Mouse (Mus musculus) forebrain, embryonic 10.5 days (tissue): ENCODE results near the gene Hmgn3. TPM values are rescaled to one million over a fixed set of nuclear protein-coding genes. Genes with fewer than 3 reads are reported as not detected.

Experiments used
- DNase-seq: peaks from one replicate; pipeline ENCODE4 v3.0.0-alpha.2; 2017; ENCODE audit warnings: low spot score; ENCODE audit errors: extremely low spot score
- H3K27ac ChIP-seq: fragments of 300-500 bp; sonication (generic); 2 replicates; pipeline ENCODE4 v1.5.1; 2016; ENCODE audit warnings: mild to moderate bottlenecking
- H3K27me3 ChIP-seq: fragments of 300-500 bp; sonication (generic); 2 replicates; pipeline ENCODE4 v1.6.1; 2016; ENCODE audit warnings: mild to moderate bottlenecking; ENCODE audit not compliant: poor library complexity, severe bottlenecking
- H3K36me3 ChIP-seq: fragments of 300-500 bp; sonication (generic); replicated peaks from 2 replicates; pipeline ENCODE4 v1.6.1; 2016; ENCODE audit warnings: mild to moderate bottlenecking, moderate library complexity
- H3K4me1 ChIP-seq: fragments of 300-500 bp; sonication (generic); 2 replicates; pipeline ENCODE4 v1.6.1; 2016
- H3K4me3 ChIP-seq: fragments of 300-500 bp; sonication (generic); 2 replicates; pipeline ENCODE4 v1.5.1; 2016; ENCODE audit warnings: mild to moderate bottlenecking, moderate library complexity
- H3K9me3 ChIP-seq: fragments of 300-500 bp; sonication (generic); 2 replicates; pipeline ENCODE4 v1.6.1; 2016; ENCODE audit warnings: mild to moderate bottlenecking, moderate library complexity
- WGBS: fragments of 180-500 bp; shearing (Covaris S2); methylation state at CpG from one replicate; pipeline ENCODE4 v1.1.7; 2016; 5-methylcytosine and 5-hydroxymethylcytosine counted together
- polyA plus RNA-seq: library from polyadenylated mRNA; unstranded; fragments of >200 nt; fragmentation: Nextera tagmentation; extraction: Ambion mirVana; gene quantifications from 2 replicates; pipeline ENCODE4 v1.2.1, GENCODE M21; 2016

Hmgn3 gene
- polyA plus RNA-seq, 1 experiment from 2014 or later, result 160 TPM

GRCm38 (mm10) chr9:83094649-83095336 is 51.7 kb downstream of the Hmgn3 start:
- no peaks in the 10 kb centered on the region for H3K9me3 ChIP-seq
- H3K27ac ChIP-seq, result no peak overlapping the region
- DNase-seq, result no peak
- H3K4me1 ChIP-seq, result peaks cover 27% of the 10 kb centered on the region
- 85% methylated on average over 3 of the region's 3 CpGs for WGBS
- no peak overlapping the region for H3K4me3 ChIP-seq
- no peaks in the 10 kb centered on the region for H3K27me3 ChIP-seq
- no peaks in the 10 kb centered on the region for H3K36me3 ChIP-seq

GRCm38 (mm10) chr9:83083790-83084469 is 62.6 kb downstream of the Hmgn3 start:
- H3K9me3 ChIP-seq, result no peaks in the 10 kb centered on the region
- no peak for DNase-seq
- H3K4me3 ChIP-seq, result no peak overlapping the region
- peaks cover 8% of the 10 kb centered on the region for H3K4me1 ChIP-seq
- H3K36me3 ChIP-seq, result no peaks in the 10 kb centered on the region
- no peak overlapping the region for H3K27ac ChIP-seq
- 73% methylated on average over 7 of the region's 7 CpGs for WGBS
- H3K27me3 ChIP-seq, result no peaks in the 10 kb centered on the region

GRCm38 (mm10) chr9:83083091-83083490 is 63.4 kb downstream of the Hmgn3 start:
- Histone ChIP-seq H3K27me3 (no peaks in the 10 kb centered on the region), H3K4me3 (no peak overlapping the region), H3K9me3 (no peaks in the 10 kb centered on the region), H3K4me1 (peaks cover 8% of the 10 kb centered on the region), H3K27ac (no peak overlapping the region), H3K36me3 (no peaks in the 10 kb centered on the region)
- no peak for DNase-seq
- WGBS, result 66% methylated on average over 5 of the region's 5 CpGs

GRCm38 (mm10) chr9:83082296-83082695 is 64.2 kb downstream of the Hmgn3 start:
- H3K27ac ChIP-seq, result no peak overlapping the region
- no peaks in the 10 kb centered on the region for H3K36me3 ChIP-seq
- H3K4me3 ChIP-seq, result no peak overlapping the region
- H3K9me3 ChIP-seq, result no peaks in the 10 kb centered on the region
- DNase-seq, result no peak
- 73% methylated on average over 6 of the region's 6 CpGs for WGBS
- H3K27me3 ChIP-seq, result no peaks in the 10 kb centered on the region
- H3K4me1 ChIP-seq, result peaks cover 8% of the 10 kb centered on the region

- H3K4me3 ChIP-seq, result no peak overlapping the region
- H3K36me3 ChIP-seq, result no peaks in the 10 kb centered on the region
- H3K27ac ChIP-seq, result no peak overlapping the region
- H3K9me3 ChIP-seq, result no peaks in the 10 kb centered on the region
- 97% methylated on average over 3 of the region's 3 CpGs for WGBS
- H3K4me1 ChIP-seq, result peaks cover 8% of the 10 kb centered on the region
- H3K27me3 ChIP-seq, result no peaks in the 10 kb centered on the region
- no peak for DNase-seq
These were observed 66.8 kb downstream of the Hmgn3 start for GRCm38 (mm10) chr9:83079724-83080123.

- no peaks in the 10 kb centered on the region for H3K27me3 ChIP-seq
- H3K36me3 ChIP-seq, result no peaks in the 10 kb centered on the region
- H3K4me1 ChIP-seq, result 0 out of 2 replicates have a peak, but pooled peaks cover 2% of the 10 kb centered on the region
- no peak for DNase-seq
- WGBS, result 94% methylated on average over 5 of the region's 5 CpGs
- H3K4me3 ChIP-seq, result no peak overlapping the region
- no peaks in the 10 kb centered on the region for H3K9me3 ChIP-seq
- H3K27ac ChIP-seq, result no peak overlapping the region
These were observed 78.2 kb downstream of the Hmgn3 start for GRCm38 (mm10) chr9:83068246-83068645.

- peaks cover 12% of the 10 kb centered on the region; the same call in 1 of the 2 replicates for H3K4me1 ChIP-seq
- DNase-seq, result no peak
- 62% methylated on average over 11 of the region's 11 CpGs for WGBS
- no peaks in the 10 kb centered on the region for H3K9me3 ChIP-seq
- H3K4me3 ChIP-seq, result no peak overlapping the region
- H3K27me3 ChIP-seq, result no peaks in the 10 kb centered on the region
- H3K27ac ChIP-seq, result no peak overlapping the region; the same call in 1 of the 2 replicates
- H3K36me3 ChIP-seq, result no peaks in the 10 kb centered on the region
These were observed 85.2 kb downstream of the Hmgn3 start for GRCm38 (mm10) chr9:83061289-83061688.

Other genes starting within 250 kb of the Hmgn3 start
- gene Phip, start 171.2 kb downstream of the Hmgn3 start, polyA plus RNA-seq, result 118 and 119 TPM in 2 replicates